Mouse (Mus musculus): ENCODE measurements around the gene Tra2a. TPM values are rescaled to one million over a fixed set of nuclear protein-coding genes. Genes with fewer than 3 reads are reported as not detected.
A peak's percentile ranks its signal among the peaks of the same experiment; 100 is the strongest.

The Tra2a gene
- total and polyA plus RNA-seq, 3 experiments, result 85.2 to 108 TPM; not detected in 1

DNA sequence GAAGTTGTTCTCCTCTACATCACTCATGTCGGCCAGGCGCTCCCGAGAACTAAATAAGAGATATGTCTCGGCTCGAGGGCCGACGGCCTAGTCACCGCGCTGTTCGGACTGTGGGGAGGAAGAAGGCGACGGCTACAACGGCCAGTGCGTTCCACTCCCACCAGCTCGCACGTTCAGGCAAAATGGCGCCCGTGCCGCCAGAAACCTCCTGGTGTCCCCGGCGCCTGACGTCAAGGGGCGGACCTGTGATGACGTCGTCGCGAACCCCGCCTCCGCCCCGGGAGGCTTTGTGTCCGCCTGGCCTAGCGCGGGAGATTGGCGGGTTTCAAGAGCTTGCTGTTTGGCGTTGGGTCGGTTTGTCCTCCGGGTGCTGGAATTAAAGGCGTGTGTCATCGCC lies at the start of gene Tra2a (continued):
- TF ChIP-seq ZC3H11A (IDR thresholded peaks at IDR 0.05; ENCODE audit: low read depth, low read length), result no peak
- no peak for TF ChIP-seq NRF1 (IDR thresholded peaks at IDR 0.05; ENCODE audit: insufficient read depth, low read depth, low read length, poor library complexity, severe bottlenecking)

DNA sequence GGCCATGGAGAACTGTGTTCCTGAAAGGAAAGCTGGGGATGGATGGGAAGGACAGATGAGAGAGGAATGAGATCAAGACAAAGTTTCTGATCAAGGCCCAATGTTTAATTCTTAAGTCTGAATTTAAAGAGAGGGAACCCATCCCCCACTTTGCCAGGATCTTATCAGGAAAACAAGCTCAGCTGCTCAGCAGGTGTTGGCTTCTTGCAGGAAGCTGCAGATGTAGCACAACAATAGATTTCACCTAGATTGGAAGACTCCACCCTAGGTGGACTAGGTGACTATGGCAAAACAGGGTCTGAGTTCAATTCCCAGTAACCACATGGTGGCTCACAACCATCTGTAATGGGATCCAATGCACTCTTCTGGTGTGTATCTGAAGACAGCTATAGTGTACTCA lies 34.5 kb upstream of the Tra2a start:
- Histone ChIP-seq H3K27ac (ENCODE audit: control insufficient read depth, low read depth, low read length) (no peak overlapping the region), H3K79me2 (ENCODE audit: control insufficient read depth, insufficient read depth, low read length, poor library complexity) (no peaks in the 10 kb centered on the region), H3K9me3 (replicated peaks; ENCODE audit: insufficient read depth, low read length) (no peaks in the 10 kb centered on the region), H3K4me3 (ENCODE audit: control insufficient read depth in 1 of 2, insufficient read depth in 1 of 2, low read depth in 2 of 2, low read length in 2 of 2) (no peak overlapping the region), H3K9ac (ENCODE audit: control insufficient read depth, low read depth, low read length, poor library complexity, severe bottlenecking) (no peak overlapping the region), H3K4me1 (ENCODE audit: control insufficient read depth in 1 of 2, insufficient read depth in 2 of 2, low read length in 2 of 2) (no peaks in the 10 kb centered on the region), H3K27me3 (ENCODE audit: control insufficient read depth in 1 of 2, insufficient read depth in 2 of 2, low read length in 2 of 2) (no peaks in the 10 kb centered on the region), H3K36me3 (ENCODE audit: control insufficient read depth in 1 of 2, insufficient read depth in 2 of 2, low read length in 2 of 2) (no peaks in the 10 kb centered on the region)
- TF ChIP-seq HCFC1 (IDR thresholded peaks at IDR 0.05; ENCODE audit: low read depth, low read length) (no peak), UBTF (IDR thresholded peaks at IDR 0.05; ENCODE audit: borderline replicate concordance, insufficient read depth, low read depth, low read length) (no peak), KAT2A (conservative IDR thresholded peaks at IDR 0.05; ENCODE audit: low read depth, low read length) (no peak), MAX (IDR thresholded peaks at IDR 0.05; ENCODE audit: low read length) (no peak), JUND (IDR thresholded peaks at IDR 0.05; ENCODE audit: low read depth, low read length) (no peak), ELF1 (IDR thresholded peaks at IDR 0.05; ENCODE audit: low read depth, low read length) (no peak), POLR2AphosphoS5 (IDR thresholded peaks at IDR 0.05; ENCODE audit: borderline replicate concordance, low read depth, low read length) (no peak), E2F4 (IDR thresholded peaks at IDR 0.05; ENCODE audit: borderline replicate concordance, low read depth, low read length) (no peak), CHD1 (IDR thresholded peaks at IDR 0.05; ENCODE audit: low read depth, low read length) (no peak), EP300 (IDR thresholded peaks at IDR 0.05; ENCODE audit: low read depth in 1 of 2, low read length in 2 of 2) (no peak), BHLHE40 (IDR thresholded peaks at IDR 0.05; ENCODE audit: borderline replicate concordance, low read depth, low read length) (no peak), CHD2 (IDR thresholded peaks at IDR 0.05; ENCODE audit: low read length) (no peak), MYC (IDR thresholded peaks at IDR 0.05; ENCODE audit: low read depth, low read length) (no peak), RAD21 (IDR thresholded peaks at IDR 0.05; ENCODE audit: low read depth, low read length) (no peak)
- no peak for DNase-seq (ENCODE audit: low read depth, low spot score)

DNA sequence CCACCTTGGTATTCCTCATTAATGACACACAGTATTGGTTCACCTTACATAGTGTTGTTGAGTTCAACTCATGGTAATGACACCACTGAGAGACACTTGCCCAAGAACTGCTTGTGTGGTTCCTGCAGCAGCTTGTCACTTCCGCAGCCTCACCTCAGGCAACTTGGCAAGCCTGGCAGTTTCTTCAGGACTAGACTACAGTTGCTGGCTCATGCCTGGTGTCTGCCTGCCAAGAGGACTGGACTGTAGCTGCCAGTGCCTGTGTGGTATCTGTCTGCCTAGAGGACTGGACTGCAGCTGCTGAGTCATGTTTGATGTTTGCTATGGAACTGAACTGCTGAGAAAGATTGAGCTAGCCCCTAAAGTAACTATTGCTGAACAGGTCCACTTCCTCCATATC lies 18.3 kb upstream of the Tra2a start:
- H3K79me2 ChIP-seq (ENCODE audit: control insufficient read depth, insufficient read depth, low read length, poor library complexity), result no peaks in the 10 kb centered on the region
- H3K4me1 ChIP-seq (ENCODE audit: control insufficient read depth in 1 of 2, insufficient read depth in 2 of 2, low read length in 2 of 2), result no peaks in the 10 kb centered on the region
- H3K9me3 ChIP-seq (replicated peaks; ENCODE audit: insufficient read depth, low read length), result no peaks in the 10 kb centered on the region
- no peak overlapping the region for H3K4me3 ChIP-seq (ENCODE audit: control insufficient read depth in 1 of 2, insufficient read depth in 1 of 2, low read depth in 2 of 2, low read length in 2 of 2)
- no peaks in the 10 kb centered on the region for H3K27me3 ChIP-seq (ENCODE audit: control insufficient read depth in 1 of 2, insufficient read depth in 2 of 2, low read length in 2 of 2)
- H3K27ac ChIP-seq (ENCODE audit: control insufficient read depth, low read depth, low read length), result no peak overlapping the region
- DNase-seq (ENCODE audit: low read depth, low spot score), result peak; percentile 8
- no peak for TF ChIP-seq TBP (IDR thresholded peaks at IDR 0.05; ENCODE audit: low read depth, low read length)
- H3K36me3 ChIP-seq (ENCODE audit: control insufficient read depth in 1 of 2, insufficient read depth in 2 of 2, low read length in 2 of 2), result no peaks in the 10 kb centered on the region
- no peak overlapping the region for H3K9ac ChIP-seq (ENCODE audit: control insufficient read depth, low read depth, low read length, poor library complexity, severe bottlenecking)
